Mouse (Mus musculus): ENCODE results near the gene Dcp1b. TPM values are rescaled to one million over a fixed set of nuclear protein-coding genes. Genes with fewer than 3 reads are reported as not detected.

The Dcp1b gene
- polyA plus RNA-seq, 1 experiment from 2014 or later, result 10.6 TPM

DNA sequence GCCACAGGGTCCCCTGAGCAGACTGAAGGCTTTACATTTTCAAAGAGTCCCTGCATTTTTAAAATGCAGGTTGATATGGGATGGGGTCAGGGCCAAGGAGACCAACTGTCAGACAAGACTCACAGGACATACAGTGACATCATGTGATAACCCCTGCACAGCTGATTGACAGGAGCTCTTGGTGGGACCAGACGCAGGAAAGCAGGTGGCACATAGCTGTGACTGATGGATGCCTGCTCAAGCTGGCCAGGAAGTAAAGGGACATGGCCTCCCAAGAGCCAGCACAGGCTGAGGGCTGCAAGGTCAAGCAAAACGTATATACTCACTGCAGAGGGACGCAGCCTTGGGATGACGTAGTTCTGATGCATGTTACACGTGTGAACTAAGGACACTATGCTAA lies 60.4 kb downstream of the Dcp1b start:
- peaks cover 10% of the 10 kb centered on the region for H3K4me1 ChIP-seq (ENCODE audit: control insufficient read depth, insufficient read depth, low read depth, low read length)
- no peaks in the 10 kb centered on the region for H3K27me3 ChIP-seq (replicated peaks; ENCODE audit: control insufficient read depth, insufficient read depth, low read length)
- no peak overlapping the region for H3K4me2 ChIP-seq (ENCODE audit: low read length)
- no peak overlapping the region for H3K27ac ChIP-seq (ENCODE audit: low read depth, low read length)
- no peak for ATAC-seq
- H3K9me3 ChIP-seq (ENCODE audit: control insufficient read depth, low read length), result no peaks in the 10 kb centered on the region
- no peak overlapping the region for H3K4me3 ChIP-seq (ENCODE audit: low read length)
- H3K36me3 ChIP-seq (ENCODE audit: control insufficient read depth, insufficient read depth, low read length), result no peaks in the 10 kb centered on the region
- 83% methylated on average over 5 of the region's 5 CpGs for WGBS
- no peak overlapping the region for H3K9ac ChIP-seq (ENCODE audit: low read depth, low read length)

DNA sequence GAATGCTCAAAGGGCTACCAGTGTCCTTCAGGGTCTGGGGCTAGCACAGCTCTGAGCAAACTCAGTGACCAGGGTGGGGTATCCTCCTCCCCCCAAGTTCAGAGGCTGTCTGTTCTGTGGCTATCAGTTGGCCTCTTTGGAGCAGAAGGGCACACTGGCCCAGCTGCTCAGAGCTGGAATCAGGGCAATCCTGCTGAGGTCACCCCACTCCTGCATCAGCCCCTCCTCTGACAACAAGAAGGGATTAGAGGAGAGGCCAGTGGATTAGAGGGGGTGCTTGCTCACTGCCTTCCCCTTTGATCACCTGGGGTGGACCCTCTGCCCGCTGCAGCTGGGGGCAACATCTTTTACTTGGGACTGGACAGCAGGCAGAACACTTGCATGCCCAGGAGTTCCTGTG lies 61.2 kb downstream of the Dcp1b start, which contains the start of gene Cacna2d4:
Gene Cacna2d4, plus strand, starts transcription at position 286 of the 400 bp plus-strand sequence.
- Histone ChIP-seq H3K9ac (ENCODE audit: low read depth, low read length) (peak within 1 kb of the TSS; percentile 28; the same call in 1 of the 2 replicates), H3K4me2 (ENCODE audit: low read length) (no peak within 1 kb of the TSS), H3K27me3 (replicated peaks; ENCODE audit: control insufficient read depth, insufficient read depth, low read length) (no peaks in the 10 kb centered on the region), H3K4me1 (ENCODE audit: control insufficient read depth, insufficient read depth, low read depth, low read length) (peaks cover 13% of the 10 kb centered on the region), H3K9me3 (ENCODE audit: control insufficient read depth, low read length) (no peaks in the 10 kb centered on the region), H3K4me3 (ENCODE audit: low read length) (no peak within 1 kb of the TSS), H3K36me3 (ENCODE audit: control insufficient read depth, insufficient read depth, low read length) (no peaks in the 10 kb centered on the region), H3K27ac (ENCODE audit: low read depth, low read length) (peak within 1 kb of the TSS; percentile 77)
- 33% methylated on average over 1 of the region's 1 CpGs for WGBS
- ATAC-seq, result no peak

DNA sequence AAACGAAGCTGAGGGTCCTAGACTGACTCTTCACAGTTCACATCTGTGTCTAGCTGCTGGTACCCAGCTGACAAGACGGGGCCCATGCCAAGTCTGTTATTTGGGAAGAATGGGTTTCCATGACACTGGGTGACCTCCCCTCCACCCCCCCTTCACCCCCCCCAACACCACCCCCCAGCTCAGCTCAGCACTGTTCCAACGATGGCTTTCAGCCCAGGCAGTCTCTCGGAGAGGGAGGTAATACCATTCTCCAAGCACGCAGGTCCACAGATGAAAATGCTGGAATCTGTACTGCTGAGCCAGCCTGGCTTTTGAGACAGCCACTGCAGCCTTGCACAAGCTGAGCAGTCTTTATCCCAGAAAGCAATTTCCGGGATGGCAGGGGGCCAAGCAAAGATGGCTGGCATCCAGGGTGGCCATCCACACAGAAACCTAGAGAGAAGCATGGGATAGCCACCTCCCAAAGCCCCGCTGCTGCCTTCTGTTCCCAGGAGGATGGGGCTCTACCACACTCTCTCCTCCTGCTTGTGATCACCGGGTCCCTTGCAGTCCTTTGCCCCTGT lies 62.5 kb downstream of the Dcp1b start:
- Histone ChIP-seq H3K9me3 (ENCODE audit: control insufficient read depth, low read length) (no peaks in the 10 kb centered on the region), H3K27ac (ENCODE audit: low read depth, low read length) (peak overlapping the region; percentile 77), H3K36me3 (ENCODE audit: control insufficient read depth, insufficient read depth, low read length) (no peaks in the 10 kb centered on the region), H3K27me3 (replicated peaks; ENCODE audit: control insufficient read depth, insufficient read depth, low read length) (no peaks in the 10 kb centered on the region), H3K4me1 (ENCODE audit: control insufficient read depth, insufficient read depth, low read depth, low read length) (peaks cover 13% of the 10 kb centered on the region), H3K4me2 (ENCODE audit: low read length) (no peak overlapping the region), H3K4me3 (ENCODE audit: low read length) (no peak overlapping the region), H3K9ac (ENCODE audit: low read depth, low read length) (no peak overlapping the region)
- peak; percentile 97 for ATAC-seq
- WGBS, result 28% methylated on average over 8 of the region's 8 CpGs

- Histone ChIP-seq H3K27ac (ENCODE audit: low read depth, low read length) (no peak overlapping the region), H3K4me3 (ENCODE audit: low read length) (no peak overlapping the region), H3K4me1 (ENCODE audit: control insufficient read depth, insufficient read depth, low read depth, low read length) (peaks cover 13% of the 10 kb centered on the region), H3K36me3 (ENCODE audit: control insufficient read depth, insufficient read depth, low read length) (no peaks in the 10 kb centered on the region), H3K9me3 (ENCODE audit: control insufficient read depth, low read length) (no peaks in the 10 kb centered on the region), H3K4me2 (ENCODE audit: low read length) (no peak overlapping the region), H3K27me3 (replicated peaks; ENCODE audit: control insufficient read depth, insufficient read depth, low read length) (no peaks in the 10 kb centered on the region), H3K9ac (ENCODE audit: low read depth, low read length) (no peak overlapping the region)
- no peak for ATAC-seq
- 74% methylated on average over 5 of the region's 5 CpGs for WGBS
These were observed 64.4 kb downstream of the Dcp1b start for GRCm38 (mm10) chr6:119239341-119240005.

DNA sequence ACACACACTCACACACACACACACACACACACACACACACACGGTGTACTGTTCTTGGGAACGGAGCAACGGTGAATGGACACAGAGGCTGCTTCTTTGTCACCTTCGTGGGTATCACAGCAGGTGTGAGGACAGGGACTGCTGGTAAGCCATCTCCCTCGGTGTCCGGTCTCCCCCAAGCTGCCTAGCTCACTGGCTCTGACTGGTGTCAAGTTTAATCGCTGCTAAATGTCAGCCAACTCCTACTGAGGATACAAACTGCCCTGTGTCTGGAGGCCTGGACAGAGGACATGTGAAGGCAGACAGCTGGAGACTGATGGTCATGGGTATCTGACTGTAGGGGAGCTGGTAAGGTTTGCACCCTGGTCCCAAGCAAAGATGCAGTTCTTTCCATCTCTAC lies 65.2 kb downstream of the Dcp1b start:
- H3K4me3 ChIP-seq (ENCODE audit: low read length), result no peak overlapping the region
- 76% methylated on average over 7 of the region's 7 CpGs for WGBS
- no peak overlapping the region for H3K9ac ChIP-seq (ENCODE audit: low read depth, low read length)
- H3K27ac ChIP-seq (ENCODE audit: low read depth, low read length), result no peak overlapping the region
- H3K4me1 ChIP-seq (ENCODE audit: control insufficient read depth, insufficient read depth, low read depth, low read length), result peaks cover 13% of the 10 kb centered on the region
- no peaks in the 10 kb centered on the region for H3K36me3 ChIP-seq (ENCODE audit: control insufficient read depth, insufficient read depth, low read length)
- no peaks in the 10 kb centered on the region for H3K27me3 ChIP-seq (replicated peaks; ENCODE audit: control insufficient read depth, insufficient read depth, low read length)
- no peaks in the 10 kb centered on the region for H3K9me3 ChIP-seq (ENCODE audit: control insufficient read depth, low read length)
- no peak for ATAC-seq
- H3K4me2 ChIP-seq (ENCODE audit: low read length), result no peak overlapping the region

GRCm38 (mm10) chr6:119240871-119241705 lies 66.0 kb downstream of the Dcp1b start:
- Histone ChIP-seq H3K4me2 (ENCODE audit: low read length) (no peak overlapping the region), H3K27ac (ENCODE audit: low read depth, low read length) (no peak overlapping the region), H3K27me3 (replicated peaks; ENCODE audit: control insufficient read depth, insufficient read depth, low read length) (no peaks in the 10 kb centered on the region), H3K36me3 (ENCODE audit: control insufficient read depth, insufficient read depth, low read length) (no peaks in the 10 kb centered on the region), H3K4me3 (ENCODE audit: low read length) (no peak overlapping the region), H3K9me3 (ENCODE audit: control insufficient read depth, low read length) (no peaks in the 10 kb centered on the region), H3K4me1 (ENCODE audit: control insufficient read depth, insufficient read depth, low read depth, low read length) (peaks cover 13% of the 10 kb centered on the region), H3K9ac (ENCODE audit: low read depth, low read length) (no peak overlapping the region)
- ATAC-seq, result no peak
- 62% methylated on average over 21 of the region's 21 CpGs for WGBS

DNA sequence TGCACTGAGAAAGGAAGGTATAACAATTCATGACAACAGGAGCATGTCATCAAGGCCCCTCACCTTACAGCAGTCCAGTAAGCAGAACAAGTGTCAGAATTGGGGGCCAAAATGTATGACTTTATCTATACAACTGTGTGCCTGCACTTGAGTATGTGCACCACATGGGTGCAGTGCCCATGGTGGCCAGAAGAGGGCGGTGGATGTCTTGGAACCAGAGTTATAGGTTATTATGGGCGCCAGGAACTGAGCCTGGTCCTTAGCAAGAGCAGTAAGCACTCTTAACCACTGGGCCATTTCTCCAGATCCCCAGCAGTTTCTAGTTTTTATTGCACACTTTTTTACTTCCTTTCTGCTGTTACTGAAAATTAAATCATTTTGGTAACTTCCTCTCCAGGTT lies 71.0 kb downstream of the Dcp1b start:
- Histone ChIP-seq H3K36me3 (ENCODE audit: control insufficient read depth, insufficient read depth, low read length) (no peaks in the 10 kb centered on the region), H3K9me3 (ENCODE audit: control insufficient read depth, low read length) (no peaks in the 10 kb centered on the region), H3K4me2 (ENCODE audit: low read length) (no peak overlapping the region), H3K27me3 (replicated peaks; ENCODE audit: control insufficient read depth, insufficient read depth, low read length) (no peaks in the 10 kb centered on the region), H3K9ac (ENCODE audit: low read depth, low read length) (no peak overlapping the region), H3K4me1 (ENCODE audit: control insufficient read depth, insufficient read depth, low read depth, low read length) (peaks cover 2% of the 10 kb centered on the region), H3K4me3 (ENCODE audit: low read length) (no peak overlapping the region), H3K27ac (ENCODE audit: low read depth, low read length) (no peak overlapping the region)
- WGBS, result 61% methylated on average over 2 of the region's 2 CpGs
- no peak for ATAC-seq

- no peak for ATAC-seq
- Histone ChIP-seq H3K4me3 (ENCODE audit: low read length) (no peak overlapping the region), H3K9me3 (ENCODE audit: control insufficient read depth, low read length) (no peaks in the 10 kb centered on the region), H3K36me3 (ENCODE audit: control insufficient read depth, insufficient read depth, low read length) (no peaks in the 10 kb centered on the region), H3K4me1 (ENCODE audit: control insufficient read depth, insufficient read depth, low read depth, low read length) (no peaks in the 10 kb centered on the region), H3K4me2 (ENCODE audit: low read length) (no peak overlapping the region), H3K27ac (ENCODE audit: low read depth, low read length) (no peak overlapping the region), H3K9ac (ENCODE audit: low read depth, low read length) (no peak overlapping the region), H3K27me3 (replicated peaks; ENCODE audit: control insufficient read depth, insufficient read depth, low read length) (no peaks in the 10 kb centered on the region)
- WGBS, result 81% methylated on average over 3 of the region's 3 CpGs
These were observed 73.5 kb downstream of the Dcp1b start for GRCm38 (mm10) chr6:119248578-119248977.

DNA sequence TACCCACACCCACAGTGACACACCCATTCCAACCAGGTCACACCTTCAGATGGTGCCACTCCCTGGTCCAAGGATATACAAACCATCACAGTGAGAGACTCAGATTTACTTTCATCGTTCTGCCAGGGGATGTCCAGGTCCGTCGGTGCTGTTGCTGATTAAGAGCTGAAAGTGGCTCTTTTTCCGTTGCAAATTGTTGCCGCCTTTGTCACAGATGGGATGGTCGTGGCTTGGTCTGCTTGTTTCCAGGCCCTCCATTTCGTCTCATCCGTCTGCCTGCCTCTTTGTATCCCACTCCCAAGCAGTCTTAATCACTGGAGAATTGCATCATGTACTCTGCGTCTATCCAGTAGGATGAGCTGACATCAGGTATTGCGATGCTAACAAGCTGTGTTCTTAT lies 74.7 kb downstream of the Dcp1b start:
- no peak for ATAC-seq
- no peak overlapping the region for H3K27ac ChIP-seq (ENCODE audit: low read depth, low read length)
- no peaks in the 10 kb centered on the region for H3K4me1 ChIP-seq (ENCODE audit: control insufficient read depth, insufficient read depth, low read depth, low read length)
- H3K9ac ChIP-seq (ENCODE audit: low read depth, low read length), result no peak overlapping the region
- WGBS, result 86% methylated on average over 10 of the region's 10 CpGs
- H3K9me3 ChIP-seq (ENCODE audit: control insufficient read depth, low read length), result no peaks in the 10 kb centered on the region
- H3K36me3 ChIP-seq (ENCODE audit: control insufficient read depth, insufficient read depth, low read length), result no peaks in the 10 kb centered on the region
- H3K4me2 ChIP-seq (ENCODE audit: low read length), result no peak overlapping the region
- H3K27me3 ChIP-seq (replicated peaks; ENCODE audit: control insufficient read depth, insufficient read depth, low read length), result no peaks in the 10 kb centered on the region
- no peak overlapping the region for H3K4me3 ChIP-seq (ENCODE audit: low read length)

Measured in hindbrain, embryonic 16.5 days (tissue).